ENCODE assay signal across 14 mouse cellular contexts in the genomic region with DNA sequence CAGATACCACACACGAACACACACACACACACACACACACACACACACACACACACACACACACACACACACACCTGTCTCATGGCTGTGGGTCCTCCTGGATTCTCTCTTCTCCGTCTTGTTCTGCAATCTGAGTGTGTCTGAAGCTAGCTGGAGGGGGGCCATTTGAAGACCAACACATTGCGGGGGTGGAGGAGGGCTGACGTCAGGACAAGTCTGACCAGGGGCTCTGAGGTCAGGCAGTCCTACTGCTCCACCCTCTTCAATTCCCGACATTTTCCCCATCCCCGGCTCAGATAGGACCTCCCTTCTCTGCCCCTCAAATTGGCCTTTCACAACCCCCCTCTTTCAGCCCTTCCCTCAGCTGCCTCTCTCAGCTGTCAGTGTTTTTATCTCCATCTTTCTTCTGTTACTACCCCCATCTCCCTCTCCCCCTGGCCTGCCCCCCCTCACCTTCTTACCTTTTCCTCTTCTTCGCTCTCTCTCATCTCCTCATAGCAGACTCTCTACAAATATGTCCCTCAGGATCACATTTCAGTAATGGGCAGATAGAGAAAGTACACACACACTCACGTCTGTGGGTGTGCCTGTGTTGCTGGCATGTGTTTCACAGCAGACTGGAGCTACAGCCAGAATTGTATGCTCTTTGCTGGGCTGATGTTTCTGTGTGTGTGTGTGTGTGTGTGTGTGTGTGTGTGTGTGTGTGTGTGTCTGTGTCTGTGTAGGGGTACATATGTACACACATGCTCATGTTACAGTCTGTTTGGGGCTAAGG. TPM values are rescaled to one million over a fixed set of nuclear protein-coding genes. Genes with fewer than 3 reads are reported as not detected.
DNase-seq lines count a peak whose midpoint lies in the region; ATAC-seq and TF ChIP-seq lines count a peak whose summit lies in the region.
"Had no signal": no experiment of that assay in that cellular context is flagged by ENCODE, and none has a peak within 500 bp of the region (broad histone marks: within the 10 kb centered on the region; RNA-seq: fewer than 3 reads in every experiment).

TSS of gene Has1 (minus strand) at position 142 of the 775 bp plus-strand sequence.

- peak; percentile 29; the same call in 1 of the 2 replicates for ATAC-seq in hindbrain, embryonic 11.5 days (ENCODE audit: low FRiP score)
- no peak for ATAC-seq in hindbrain, embryonic 16.5 days
- ATAC-seq in midbrain, embryonic 14.5 days (ENCODE audit: low FRiP score, low TSS enrichment): peak; percentile 34; the same call in 1 of the 2 replicates
- ATAC-seq in midbrain, postnatal 0 days (ENCODE audit: low FRiP score): no peak
- peak; percentile 69 for ATAC-seq in limb, embryonic 11.5 days (ENCODE audit: insufficient number of reproducible peaks, low FRiP score, low TSS enrichment, low read depth)
- ATAC-seq: forebrain, embryonic 14.5 days; liver, embryonic 12.5 days had no signal

- no peak within 1 kb of the TSS for H3K27ac ChIP-seq in hindbrain, embryonic 11.5 days (ENCODE audit: low read depth, low read length)
- H3K27ac ChIP-seq in hindbrain, embryonic 16.5 days (ENCODE audit: low read depth, low read length): no peak within 1 kb of the TSS
- H3K27ac ChIP-seq in midbrain, embryonic 14.5 days (replicated peaks; ENCODE audit: low read depth, low read length): no peak within 1 kb of the TSS
- H3K27ac ChIP-seq in midbrain, postnatal 0 days (ENCODE audit: low read depth, low read length): no peak within 1 kb of the TSS
- no peak within 1 kb of the TSS for H3K27ac ChIP-seq in limb, embryonic 11.5 days (replicated peaks; ENCODE audit: low read depth, low read length)
- H3K27ac ChIP-seq: kidney, postnatal 0 days; liver, embryonic 12.5 days had no signal

- no peaks in the 10 kb centered on the region for H3K4me1 ChIP-seq in hindbrain, embryonic 11.5 days (replicated peaks; ENCODE audit: control insufficient read depth, insufficient read depth, low read length)
- no peaks in the 10 kb centered on the region for H3K4me1 ChIP-seq in hindbrain, embryonic 16.5 days (ENCODE audit: control insufficient read depth, insufficient read depth, low read depth, low read length)
- H3K4me1 ChIP-seq in midbrain, embryonic 14.5 days (ENCODE audit: control insufficient read depth, insufficient read depth, low read length): no peaks in the 10 kb centered on the region
- H3K4me1 ChIP-seq in midbrain, postnatal 0 days (ENCODE audit: insufficient read depth, low read length): no peaks in the 10 kb centered on the region
- H3K4me1 ChIP-seq in limb, embryonic 11.5 days (ENCODE audit: control insufficient read depth, insufficient read depth, low read length): peaks cover 4% of the 10 kb centered on the region
- H3K4me1 ChIP-seq: liver, embryonic 12.5 days had no signal

- no peaks in the 10 kb centered on the region for H3K36me3 ChIP-seq in hindbrain, embryonic 11.5 days (ENCODE audit: control insufficient read depth, insufficient read depth, low read length)
- no peaks in the 10 kb centered on the region for H3K36me3 ChIP-seq in hindbrain, embryonic 16.5 days (ENCODE audit: control insufficient read depth, insufficient read depth, low read length)
- no peaks in the 10 kb centered on the region for H3K36me3 ChIP-seq in midbrain, embryonic 14.5 days (ENCODE audit: control insufficient read depth, insufficient read depth, low read length)
- no peaks in the 10 kb centered on the region for H3K36me3 ChIP-seq in midbrain, postnatal 0 days (ENCODE audit: insufficient read depth, low read length)
- no peaks in the 10 kb centered on the region for H3K36me3 ChIP-seq in limb, embryonic 11.5 days (ENCODE audit: control insufficient read depth, insufficient read depth, low read length)
- H3K36me3 ChIP-seq: liver, embryonic 12.5 days had no signal

- WGBS in hindbrain, embryonic 11.5 days: 40% methylated on average over 7 of the region's 8 CpGs
- 52% methylated on average over 7 of the region's 8 CpGs for WGBS in hindbrain, embryonic 16.5 days
- WGBS in midbrain, embryonic 14.5 days: 72% methylated on average over 8 of the region's 8 CpGs
- 57% methylated on average over 8 of the region's 8 CpGs for WGBS in midbrain, postnatal 0 days
- WGBS in limb, embryonic 11.5 days: 34% methylated on average over 7 of the region's 8 CpGs

- DNase-seq in hindbrain, embryonic 11.5 days (ENCODE audit: low spot score): no peak
- no peak for DNase-seq in midbrain, embryonic 14.5 days
- no peak for DNase-seq in midbrain, postnatal 0 days (ENCODE audit: low spot score)
- DNase-seq in limb, embryonic 11.5 days (ENCODE audit: low spot score): peak; percentile 21
- no peak for DNase-seq in cerebellum, adult 18-20 months
- no peak for DNase-seq in adrenal gland, postnatal 36 days
- DNase-seq: cerebellum, adult 2 months; heart, postnatal 14 days; lung, postnatal 10 days; right cerebral cortex, postnatal 14 days had no signal

- no peak within 1 kb of the TSS for H3K4me2 ChIP-seq in hindbrain, embryonic 11.5 days (replicated peaks; ENCODE audit: low read depth, low read length)
- no peak within 1 kb of the TSS for H3K4me2 ChIP-seq in hindbrain, embryonic 16.5 days (ENCODE audit: low read length)
- no peak within 1 kb of the TSS for H3K4me2 ChIP-seq in midbrain, embryonic 14.5 days (ENCODE audit: low read length)
- no peak within 1 kb of the TSS for H3K4me2 ChIP-seq in midbrain, postnatal 0 days (ENCODE audit: low read depth, low read length, poor library complexity, severe bottlenecking)
- H3K4me2 ChIP-seq in limb, embryonic 11.5 days (ENCODE audit: low read depth, severe bottlenecking): no peak within 1 kb of the TSS
- H3K4me2 ChIP-seq: liver, embryonic 12.5 days had no signal

- no peak within 1 kb of the TSS for H3K4me3 ChIP-seq in hindbrain, embryonic 11.5 days (ENCODE audit: low read depth, low read length)
- no peak within 1 kb of the TSS for H3K4me3 ChIP-seq in hindbrain, embryonic 16.5 days (ENCODE audit: low read length)
- no peak within 1 kb of the TSS for H3K4me3 ChIP-seq in midbrain, embryonic 14.5 days (replicated peaks; ENCODE audit: low read depth, low read length)
- no peak within 1 kb of the TSS for H3K4me3 ChIP-seq in midbrain, postnatal 0 days (ENCODE audit: low read depth, low read length)
- H3K4me3 ChIP-seq in limb, embryonic 11.5 days (ENCODE audit: low read depth, low read length): no peak within 1 kb of the TSS
- H3K4me3 ChIP-seq: liver, embryonic 12.5 days had no signal

- H3K9ac ChIP-seq in hindbrain, embryonic 11.5 days (ENCODE audit: low read depth, low read length): no peak within 1 kb of the TSS
- no peak within 1 kb of the TSS for H3K9ac ChIP-seq in hindbrain, embryonic 16.5 days (ENCODE audit: low read depth, low read length)
- H3K9ac ChIP-seq in midbrain, embryonic 14.5 days (replicated peaks; ENCODE audit: low read length): no peak within 1 kb of the TSS
- no peak within 1 kb of the TSS for H3K9ac ChIP-seq in midbrain, postnatal 0 days (replicated peaks; ENCODE audit: low read length, poor library complexity, severe bottlenecking)
- H3K9ac ChIP-seq in limb, embryonic 11.5 days (ENCODE audit: low read length): no peak within 1 kb of the TSS
- H3K9ac ChIP-seq: liver, embryonic 12.5 days had no signal

- TF ChIP-seq CTCF in midbrain, postnatal 0 days (IDR thresholded peaks at IDR 0.05): no peak

- H3K27me3 ChIP-seq in hindbrain, embryonic 11.5 days (ENCODE audit: control insufficient read depth, insufficient read depth, low read length): peaks cover 2% of the 10 kb centered on the region; the same call in 1 of the 2 replicates
- no peaks in the 10 kb centered on the region for H3K27me3 ChIP-seq in hindbrain, embryonic 16.5 days (replicated peaks; ENCODE audit: control insufficient read depth, insufficient read depth, low read length)
- no peaks in the 10 kb centered on the region for H3K27me3 ChIP-seq in midbrain, embryonic 14.5 days (ENCODE audit: control insufficient read depth, insufficient read depth, low read length)
- H3K27me3 ChIP-seq in midbrain, postnatal 0 days (ENCODE audit: insufficient read depth, low read length): no peaks in the 10 kb centered on the region
- no peaks in the 10 kb centered on the region for H3K27me3 ChIP-seq in limb, embryonic 11.5 days (ENCODE audit: control insufficient read depth, insufficient read depth, low read length)

- H3K9me3 ChIP-seq in hindbrain, embryonic 11.5 days (ENCODE audit: control insufficient read depth, low read length): no peaks in the 10 kb centered on the region
- no peaks in the 10 kb centered on the region for H3K9me3 ChIP-seq in hindbrain, embryonic 16.5 days (ENCODE audit: control insufficient read depth, low read length)
- H3K9me3 ChIP-seq in midbrain, embryonic 14.5 days (ENCODE audit: control insufficient read depth, low read length): no peaks in the 10 kb centered on the region
- H3K9me3 ChIP-seq in midbrain, postnatal 0 days (ENCODE audit: low read length): no peaks in the 10 kb centered on the region
- H3K9me3 ChIP-seq in limb, embryonic 11.5 days (ENCODE audit: control insufficient read depth, low read length): no peaks in the 10 kb centered on the region
- H3K9me3 ChIP-seq: liver, embryonic 12.5 days had no signal

RNA-seq across cellular contexts. Expression of gene Has1, which starts in this region (rescaled TPM):
- 1.2 and 2.6 TPM in 2 replicates for polyA plus RNA-seq in hindbrain, embryonic 11.5 days (2014; fragmentation: Nextera tagmentation; extraction: Ambion mirVana)
- polyA plus RNA-seq in hindbrain, embryonic 16.5 days (2015; fragmentation: Nextera tagmentation; extraction: Ambion mirVana): 1.7 TPM in 2 replicates
- 0.78 and 1.2 TPM in 2 replicates for polyA plus RNA-seq in midbrain, embryonic 14.5 days (2014; fragmentation: Nextera tagmentation; extraction: Ambion mirVana)
- total RNA-seq in midbrain, postnatal 0 days (2014; rRNA removed): 1.1 and 1.5 TPM in 2 replicates
- 0.81 and 0.91 TPM in 2 replicates for polyA plus RNA-seq in midbrain, postnatal 0 days (2015; fragmentation: Nextera tagmentation; extraction: Ambion mirVana)
- 1.5 and 2.0 TPM in 2 replicates for polyA plus RNA-seq in limb, embryonic 11.5 days (2014; fragmentation: Nextera tagmentation; extraction: Ambion mirVana)
- under 1 TPM; 0.13 to 0.26 TPM for total RNA-seq in adrenal gland, postnatal 36 days (2021)

Comparison
In these comparisons a context has a peak if more than half of its experiments do, and no peak if none do; other contexts are left out.
1. ATAC-seq: peak in hindbrain, embryonic 11.5 days (single experiment), midbrain, embryonic 14.5 days (single experiment) and limb, embryonic 11.5 days (single experiment); none in hindbrain, embryonic 16.5 days (single experiment) and midbrain, postnatal 0 days (single experiment).